Mouse (Mus musculus): ENCODE data around the gene Vwa1. TPM values are rescaled to one million over a fixed set of nuclear protein-coding genes. Genes with fewer than 3 reads are reported as not detected.

Gene Vwa1
- total RNA-seq, 2 experiments from 2014 or later, result 9.2 to 12.6 TPM

DNA sequence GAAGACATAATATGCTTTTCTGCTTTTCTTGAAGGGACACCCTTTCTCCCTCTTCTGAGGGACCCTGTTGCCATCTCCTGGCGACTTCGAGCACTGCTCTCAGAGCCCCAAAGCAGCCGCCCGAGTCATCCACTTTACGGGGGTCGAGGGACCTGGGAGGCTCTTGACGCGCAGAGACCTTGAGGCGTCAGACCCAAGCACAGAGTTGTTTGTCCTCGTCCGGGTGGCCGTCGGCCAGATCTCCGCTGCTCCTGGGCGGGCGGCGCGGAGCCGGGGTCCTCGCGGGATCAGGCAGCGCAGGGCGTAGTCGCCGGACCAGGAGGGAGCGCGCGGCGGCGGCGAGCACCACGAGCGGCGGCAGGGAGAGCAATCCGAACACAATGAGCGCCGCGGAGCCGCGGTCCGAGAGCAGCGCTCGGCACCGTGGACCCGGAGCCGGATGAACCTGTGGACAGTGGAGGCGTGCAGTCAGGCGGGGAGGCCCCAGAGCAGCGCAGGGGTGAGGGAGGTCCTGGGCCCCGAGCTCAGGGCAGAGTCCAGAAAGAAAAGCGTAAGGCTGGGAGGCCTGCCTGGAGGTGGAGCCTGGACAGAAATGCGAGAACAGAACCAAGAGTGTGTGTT lies 9.7 kb upstream of the Vwa1 start:
- DNase-seq, result peak; percentile 84 to 88
- intact Hi-C loops (cut with DNase I), result loop anchor here (1.0 kb wide), 1 partner anchor 15 kb away; no protein-coding TSS in a partner anchor

- no peak for DNase-seq
- intact Hi-C loops (cut with DNase I), result loop anchor here (1.0 kb wide), 1 partner anchor 14 kb away; no protein-coding TSS in a partner anchor
These were observed 9.1 kb upstream of the Vwa1 start for GRCm38 (mm10) chr4:155783486-155784080.

DNA sequence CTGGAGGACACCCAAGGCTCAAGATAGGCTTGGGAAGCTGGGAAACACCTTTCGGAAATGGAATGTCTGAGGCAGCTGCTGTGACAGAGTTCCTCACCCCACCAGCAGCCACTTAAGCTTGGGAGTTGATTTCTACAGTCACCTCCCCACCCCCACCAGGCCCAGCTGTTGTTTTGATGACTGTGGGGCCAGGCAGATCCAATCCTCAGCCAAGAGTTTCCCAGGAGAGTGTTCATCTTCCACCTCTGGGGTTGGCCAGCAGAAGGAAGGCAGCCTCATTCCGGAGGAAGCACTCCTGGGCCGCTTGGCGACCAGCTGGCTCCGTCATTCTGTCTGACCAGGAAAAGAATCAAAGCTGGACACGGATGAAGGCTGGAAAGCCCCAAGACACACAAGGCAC lies 6.4 kb upstream of the Vwa1 start:
- DNase-seq, result peak; percentile 77 to 79
- intact Hi-C loops (cut with DNase I), result no loop called here

GRCm38 (mm10) chr4:155779498-155779897 lies 5.0 kb upstream of the Vwa1 start:
- DNase-seq, result no peak
- intact Hi-C loops (cut with DNase I), result no loop called here

DNA sequence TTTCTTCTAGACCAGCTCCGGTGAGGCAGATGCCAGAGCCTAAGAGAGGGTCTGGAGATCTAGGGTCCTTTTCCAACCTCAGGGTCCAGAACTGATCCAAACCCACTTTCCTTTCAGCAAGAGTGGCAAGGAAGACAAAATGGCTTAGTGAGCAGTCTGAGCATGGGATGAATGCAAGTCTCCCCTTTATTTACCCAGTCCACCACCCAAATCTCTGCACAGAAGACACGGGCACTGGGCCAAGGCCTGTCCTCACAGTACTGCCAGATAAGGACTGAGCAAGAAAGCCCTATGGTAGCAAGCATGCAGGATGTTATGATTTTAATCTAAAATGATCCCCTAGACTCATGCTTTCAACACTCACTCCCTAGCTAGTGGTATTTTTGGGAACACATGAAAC lies 3.3 kb upstream of the Vwa1 start:
- peak; percentile 37 to 49 for DNase-seq
- intact Hi-C loops (cut with DNase I), result no loop called here

DNA sequence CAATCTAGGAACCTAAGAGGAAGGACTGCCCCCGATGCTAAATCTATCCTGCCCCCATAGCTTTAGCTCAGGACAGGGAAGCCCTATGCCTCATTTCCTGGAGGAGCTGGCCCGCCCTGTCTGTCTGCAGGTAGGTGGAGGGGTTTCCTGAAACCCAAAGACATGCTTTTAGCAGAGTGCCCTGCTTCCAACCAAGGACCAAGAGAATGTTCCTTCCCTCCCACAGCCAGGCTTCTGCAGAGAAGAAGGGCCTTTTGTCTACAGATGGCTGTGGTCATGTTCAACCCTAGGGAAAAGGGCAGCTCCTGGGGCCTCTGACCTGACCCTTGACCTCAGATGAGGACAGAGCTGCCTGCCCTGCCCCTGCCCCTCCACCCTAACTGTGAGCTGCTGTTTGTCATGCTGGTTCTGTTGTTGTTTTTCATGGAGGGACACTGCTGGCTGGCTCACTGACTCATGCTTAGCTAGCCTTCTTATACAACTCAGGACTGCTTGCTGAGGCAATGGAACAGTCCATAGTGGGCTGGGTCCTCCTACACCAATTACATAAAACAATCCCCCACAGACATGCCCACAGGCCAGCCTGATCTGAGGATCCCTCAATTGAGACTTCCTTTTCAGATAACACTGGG lies 2.3 kb upstream of the Vwa1 start:
- intact Hi-C loops (cut with DNase I), result no loop called here
- DNase-seq, result no peak

GRCm38 (mm10) chr4:155775855-155776254 lies 1.4 kb upstream of the Vwa1 start:
- DNase-seq, result peak; percentile 55 to 62

GRCm38 (mm10) chr4:155774971-155775740 lies 658 bp upstream of the Vwa1 start:
- intact Hi-C loops (cut with DNase I), result no loop called here
- DNase-seq, result peak; percentile 79 to 82

More at GRCm38 (mm10) chr4:155775855-155776254, 1.4 kb upstream of the Vwa1 start:
- intact Hi-C loops (cut with DNase I), result no loop called here

DNA sequence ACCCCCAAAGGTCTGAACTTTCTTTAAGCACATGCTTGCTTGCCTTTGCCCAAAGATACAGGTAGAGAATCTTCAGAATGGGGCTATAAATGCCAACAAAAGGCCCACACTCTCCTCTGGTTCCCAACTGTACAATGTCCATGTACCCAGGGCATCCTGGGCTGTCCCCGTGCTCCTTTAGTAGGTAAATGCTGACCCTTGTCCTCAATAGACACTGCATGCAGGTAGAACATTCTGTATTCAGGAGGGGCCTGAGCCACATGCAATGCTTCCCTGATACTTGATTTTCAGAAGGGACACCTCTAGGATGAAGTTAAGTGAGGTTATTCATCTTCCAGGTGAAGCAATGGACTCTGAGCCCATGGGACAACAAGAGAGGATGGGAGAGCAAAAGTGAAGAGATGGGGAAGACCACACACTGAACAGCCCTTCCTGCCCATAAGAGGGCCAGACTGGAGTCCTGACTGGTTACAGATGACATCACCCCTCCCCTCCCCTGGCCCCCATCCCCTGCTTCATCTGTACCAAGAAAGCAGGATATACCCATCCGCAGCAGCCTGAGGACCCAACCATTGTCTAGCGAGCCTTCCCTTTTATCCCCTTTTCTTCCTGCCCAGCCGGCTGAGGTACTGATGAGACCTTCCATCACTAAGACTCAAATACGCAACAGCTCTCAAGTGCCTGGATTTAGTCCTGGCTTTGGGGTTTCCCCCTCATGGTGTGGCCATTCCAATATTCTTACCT lies 991 bp downstream of the Vwa1 start:
- intact Hi-C loops (cut with DNase I), result no loop called here
- DNase-seq, result no peak

DNA sequence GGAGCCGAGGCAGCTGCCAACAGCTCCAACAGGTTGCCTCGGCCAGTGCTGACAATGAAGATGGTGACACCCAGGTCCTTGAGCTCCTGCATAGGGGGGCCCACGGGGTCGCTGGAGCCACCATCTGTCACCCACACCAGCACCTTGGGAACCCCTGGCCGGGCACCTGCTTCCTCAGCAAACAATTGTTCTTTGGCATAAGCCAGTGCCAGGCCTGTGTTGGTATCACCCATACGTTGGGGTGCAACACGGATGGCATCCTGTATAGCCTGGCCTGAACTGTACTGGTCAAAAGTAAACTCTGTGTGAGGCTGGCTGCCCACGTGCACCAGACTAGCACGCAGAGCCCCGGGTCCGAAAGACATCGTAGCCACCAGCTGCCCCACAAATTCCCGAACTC lies 1.7 kb downstream of the Vwa1 start:
- no peak for DNase-seq
- intact Hi-C loops (cut with DNase I), result no loop called here

GRCm38 (mm10) chr4:155771706-155772105 lies 2.8 kb downstream of the Vwa1 start:
- intact Hi-C loops (cut with DNase I), result loop anchor here (2.0 kb wide), 1 partner anchor 49 kb away; no protein-coding TSS in a partner anchor
- DNase-seq, result no peak

- no peak for DNase-seq
- intact Hi-C loops (cut with DNase I), result loop anchor here (2.0 kb wide), 1 partner anchor 48 kb away; no protein-coding TSS in a partner anchor
These were observed 3.9 kb downstream of the Vwa1 start for GRCm38 (mm10) chr4:155770626-155771025.

DNA sequence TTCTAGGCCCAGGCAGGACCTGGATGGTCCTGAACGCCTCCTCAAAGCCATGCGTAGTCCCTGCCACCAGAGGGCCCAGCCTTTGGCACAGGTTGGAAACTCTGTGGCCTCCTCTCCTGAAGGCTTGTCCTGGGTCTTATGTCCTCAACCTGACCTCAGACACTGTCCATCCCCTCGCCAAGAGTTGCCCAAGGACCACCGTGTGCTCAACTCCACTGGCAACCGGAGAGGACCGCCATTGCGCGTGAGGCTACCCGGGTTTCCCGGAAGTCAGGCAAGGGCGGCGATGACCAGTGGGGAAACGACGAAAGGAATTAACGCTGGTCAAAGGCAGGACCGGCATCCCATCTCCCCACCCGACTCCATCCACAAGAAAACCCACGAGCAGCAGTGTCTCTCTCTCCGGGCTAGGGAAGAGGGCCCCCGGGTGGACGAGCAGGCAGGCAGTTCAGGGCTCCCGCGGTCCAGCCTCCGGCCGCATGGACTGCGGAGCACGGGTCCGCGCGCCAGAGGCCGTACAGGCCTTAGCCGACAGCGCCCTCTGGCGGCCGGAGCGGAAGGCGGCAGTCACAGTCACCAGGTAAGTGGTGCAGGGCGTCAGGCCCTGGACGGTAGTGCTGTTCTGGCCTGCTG lies 4.5 kb downstream of the Vwa1 start:
- intact Hi-C loops (cut with DNase I), result loop anchor here (1.0 to 5.0 kb wide), 3 partner anchors 14 to 47 kb away; partner anchors contain the start of gene Mrpl20
- DNase-seq, result peak; percentile 95 to 97

DNA sequence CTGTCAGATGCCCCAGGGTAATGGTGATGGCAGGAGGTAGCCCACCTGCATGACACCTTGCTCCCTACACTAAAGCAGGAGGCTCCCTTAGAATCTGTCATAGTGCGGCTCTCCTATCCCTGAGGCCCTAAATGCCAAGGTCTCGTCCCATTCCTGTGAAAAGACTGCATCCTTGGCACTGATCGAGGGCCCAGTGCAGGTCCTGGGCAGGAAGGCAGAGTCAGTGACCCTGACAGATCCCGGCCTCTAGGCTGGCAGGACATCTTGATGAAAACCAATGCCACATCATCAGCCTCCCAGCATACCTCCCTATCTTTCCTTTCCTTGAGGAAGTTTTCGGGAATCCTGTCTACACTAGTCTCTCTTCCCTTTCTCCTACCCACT lies 5.0 kb downstream of the Vwa1 start:
- intact Hi-C loops (cut with DNase I), result loop anchor here (1.0 to 5.0 kb wide), 2 partner anchors 15 to 33 kb away; partner anchors contain the start of gene Mrpl20

DNA sequence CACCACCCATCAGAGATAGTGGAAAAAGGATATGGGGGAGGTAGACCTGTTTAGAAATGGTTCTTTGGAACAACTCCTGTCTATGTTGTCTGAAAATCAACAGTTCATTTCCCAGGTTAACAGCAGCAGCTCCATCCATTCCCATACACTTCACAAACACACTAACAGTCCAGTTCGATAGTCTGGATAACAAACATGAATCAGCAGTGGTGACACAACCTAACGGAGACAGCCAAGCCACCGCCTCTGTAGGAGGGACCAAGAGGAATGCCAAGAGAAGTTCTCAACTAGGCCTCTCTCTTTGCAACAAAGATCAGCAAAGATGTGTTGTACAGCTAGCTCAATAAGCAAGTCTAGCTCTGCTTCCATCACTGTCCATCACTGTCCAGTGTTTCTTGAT lies 12.1 kb downstream of the Vwa1 start:
- DNase-seq, result no peak
- intact Hi-C loops (cut with DNase I), result no loop called here

More for the DNA sequence above, 5.0 kb downstream of the Vwa1 start:
- no peak for DNase-seq

DNA sequence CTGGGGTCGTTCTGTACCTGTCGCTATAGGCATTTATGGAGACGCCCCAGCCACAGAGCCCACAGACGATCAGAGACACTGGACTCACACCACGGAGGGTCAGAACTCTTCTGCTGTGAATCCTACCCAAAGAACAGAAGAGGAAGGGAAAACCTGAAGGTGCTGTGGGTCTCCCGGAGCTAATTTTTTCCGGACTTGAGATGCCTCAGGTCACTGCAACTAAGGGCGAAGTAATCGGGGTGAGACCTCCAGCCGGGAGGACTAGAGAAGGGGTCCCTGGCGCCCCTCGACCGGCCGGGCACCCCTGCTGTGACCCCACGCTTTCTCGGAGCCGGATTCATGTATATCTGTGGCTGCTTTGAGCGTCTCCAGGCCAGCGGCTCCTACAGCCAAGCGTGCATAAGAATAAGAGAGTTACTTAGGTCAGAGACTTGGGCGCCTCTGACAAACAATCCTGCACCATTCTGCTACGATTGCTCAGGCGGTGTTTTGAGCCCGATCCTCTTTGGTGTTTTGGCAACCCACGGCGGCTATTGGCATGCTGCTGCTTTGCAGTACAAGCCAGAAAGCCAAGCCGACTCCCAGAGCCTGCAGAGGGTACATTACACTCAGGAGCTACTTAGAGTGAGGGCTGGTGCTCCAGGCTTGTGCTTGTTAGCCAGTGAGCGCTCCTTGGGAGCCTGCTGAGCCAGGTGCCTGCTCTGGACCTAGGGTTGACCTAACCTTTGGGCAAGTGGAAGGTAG lies 13.0 kb downstream of the Vwa1 start:
- intact Hi-C loops (cut with DNase I), result no loop called here
- DNase-seq, result no peak

- intact Hi-C loops (cut with DNase I), result no loop called here
- DNase-seq, result peak; percentile 97 to 98
These were observed 13.7 kb downstream of the Vwa1 start, which contains the start of gene Atad3a for GRCm38 (mm10) chr4:155760613-155761355. Atad3a (minus strand) TSS chr4:155761093.
